Mouse (Mus musculus): ENCODE measurements around the gene Gpat3. TPM values are rescaled to one million over a fixed set of nuclear protein-coding genes. Genes with fewer than 3 reads are reported as not detected.
A peak's percentile ranks its signal among the peaks of the same experiment; 100 is the strongest.

The Gpat3 gene
- polyA plus RNA-seq, 1 experiment from 2014 or later = 0.36 TPM

DNA sequence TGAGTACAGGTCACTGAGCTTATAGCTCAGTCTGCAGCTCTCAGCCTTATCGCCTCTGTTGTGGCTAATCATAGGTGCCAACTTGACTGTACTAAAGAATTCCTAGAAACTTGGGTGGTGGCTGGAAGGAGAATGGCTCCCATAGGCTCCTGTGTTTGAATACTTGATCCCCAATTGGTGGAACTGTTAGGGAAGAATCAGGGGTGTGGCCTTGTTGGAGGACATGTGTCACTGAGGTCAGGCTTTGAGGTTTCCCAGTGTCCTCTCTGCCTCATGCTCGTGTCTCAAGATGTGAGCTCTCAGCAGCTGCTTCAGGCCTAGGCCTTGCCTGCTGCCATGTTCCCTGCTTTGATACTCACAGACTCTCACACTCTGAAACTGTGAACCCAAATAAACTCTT lies 11.7 kb upstream of the Gpat3 start:
- no peak for ATAC-seq (replicated peaks)
- Histone ChIP-seq H3K9ac (no peak overlapping the region), H3K27ac (no peak overlapping the region), H3K27me3 (replicated peaks) (no peaks in the 10 kb centered on the region), H3K4me2 (no peak overlapping the region), H3K4me3 (no peak overlapping the region), H3K36me3 (replicated peaks) (no peaks in the 10 kb centered on the region), H3K4me1 (no peaks in the 10 kb centered on the region), H3K9me3 (no peaks in the 10 kb centered on the region)
- WGBS = 86% methylated on average over 2 of the region's 2 CpGs

DNA sequence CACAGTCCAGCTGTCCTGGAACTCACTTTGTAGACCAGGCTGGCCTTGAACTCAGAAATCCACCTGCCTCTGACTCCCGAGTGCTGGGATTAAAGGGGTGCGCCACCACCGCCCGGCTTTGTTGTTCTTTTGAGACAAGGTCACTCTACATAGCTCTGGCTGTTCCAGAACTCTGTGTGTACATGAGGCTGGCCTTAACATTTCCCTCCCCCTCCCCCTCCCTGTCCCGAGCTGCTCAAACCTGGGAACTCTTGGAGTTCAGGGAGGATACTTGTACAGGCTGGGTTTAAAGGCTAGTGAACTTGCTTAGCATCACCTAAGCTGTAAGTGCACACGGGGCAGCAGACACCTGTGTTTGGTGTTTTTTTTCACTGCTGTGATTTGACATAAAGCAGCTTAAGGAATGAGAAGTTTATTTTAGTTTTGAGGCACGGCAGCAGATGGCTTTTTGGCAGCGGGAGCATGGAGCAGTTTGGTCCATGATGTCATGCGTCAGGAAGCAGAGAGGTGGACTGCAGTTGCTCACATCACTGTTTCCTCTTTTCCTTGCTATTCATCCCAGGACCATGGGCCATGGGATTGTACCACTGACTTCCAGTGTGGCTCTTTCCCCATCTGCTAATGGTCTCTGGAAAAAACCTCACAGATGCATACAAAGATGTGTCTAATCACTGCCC lies 9.5 kb upstream of the Gpat3 start:
- Histone ChIP-seq H3K4me2 (no peak overlapping the region), H3K4me1 (no peaks in the 10 kb centered on the region), H3K36me3 (replicated peaks) (no peaks in the 10 kb centered on the region), H3K27ac (no peak overlapping the region), H3K9ac (no peak overlapping the region), H3K9me3 (no peaks in the 10 kb centered on the region), H3K27me3 (replicated peaks) (no peaks in the 10 kb centered on the region), H3K4me3 (no peak overlapping the region)
- no peak for ATAC-seq (replicated peaks)
- WGBS = 71% methylated on average over 9 of the region's 9 CpGs

DNA sequence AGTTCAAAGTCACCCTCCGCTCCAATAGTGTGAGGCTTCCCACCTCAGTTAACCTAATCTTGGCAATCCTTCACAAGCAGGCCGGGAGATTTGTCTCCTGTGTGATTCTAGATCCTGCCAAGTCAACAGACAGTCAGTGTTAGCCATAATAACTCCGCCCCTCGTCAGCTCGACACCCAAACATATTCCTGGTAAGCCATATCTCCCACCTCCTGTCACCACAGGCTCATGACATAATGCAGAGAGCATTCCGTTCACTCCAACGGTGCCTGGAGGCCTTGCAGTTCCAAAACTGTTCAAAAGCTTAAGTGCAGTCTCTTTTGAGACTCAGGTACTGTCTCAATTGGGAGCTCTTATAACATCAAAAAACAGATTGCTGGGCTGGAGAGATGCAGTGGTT lies 7.6 kb upstream of the Gpat3 start:
- Histone ChIP-seq H3K4me3 (no peak overlapping the region), H3K27me3 (replicated peaks) (0 out of 2 replicates have a peak, but pooled peaks cover under 1% of the 10 kb centered on the region), H3K4me2 (no peak overlapping the region), H3K36me3 (replicated peaks) (no peaks in the 10 kb centered on the region), H3K9me3 (0 out of 2 replicates have a peak, but pooled peaks cover 5% of the 10 kb centered on the region), H3K4me1 (no peaks in the 10 kb centered on the region), H3K9ac (no peak overlapping the region), H3K27ac (no peak overlapping the region)
- 92% methylated on average over 7 of the region's 7 CpGs for WGBS
- ATAC-seq (replicated peaks) = no peak

DNA sequence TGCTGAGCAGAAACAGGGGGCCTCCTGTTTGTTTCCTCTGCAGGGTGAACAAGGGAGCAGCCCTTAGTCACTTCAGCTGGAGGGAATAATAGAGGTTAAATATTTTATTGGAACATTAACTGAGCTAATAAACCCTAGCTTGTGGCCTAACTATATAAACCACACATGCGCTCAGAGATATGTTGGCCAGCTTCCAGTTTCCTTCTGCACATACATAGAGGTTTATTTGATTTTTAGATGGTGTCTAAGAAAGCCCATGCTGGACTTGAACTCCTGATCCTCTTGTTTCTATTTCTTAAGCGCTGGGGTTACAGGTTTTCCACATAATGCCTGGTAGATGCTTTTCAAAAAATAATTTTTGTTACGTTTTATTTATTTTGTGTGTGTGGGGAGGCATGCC lies 1.0 kb upstream of the Gpat3 start:
- 0 out of 2 replicates have a peak, but pooled peaks cover 5% of the 10 kb centered on the region for H3K9me3 ChIP-seq
- H3K36me3 ChIP-seq (replicated peaks) = no peaks in the 10 kb centered on the region
- no peak overlapping the region for H3K4me3 ChIP-seq
- ATAC-seq (replicated peaks) = no peak
- 51% methylated on average over 3 of the region's 3 CpGs for WGBS
- peaks cover 43% of the 10 kb centered on the region for H3K27me3 ChIP-seq (replicated peaks)
- peaks cover 19% of the 10 kb centered on the region for H3K4me1 ChIP-seq
- H3K27ac ChIP-seq = no peak overlapping the region
- no peak overlapping the region for H3K9ac ChIP-seq
- no peak overlapping the region for H3K4me2 ChIP-seq

DNA sequence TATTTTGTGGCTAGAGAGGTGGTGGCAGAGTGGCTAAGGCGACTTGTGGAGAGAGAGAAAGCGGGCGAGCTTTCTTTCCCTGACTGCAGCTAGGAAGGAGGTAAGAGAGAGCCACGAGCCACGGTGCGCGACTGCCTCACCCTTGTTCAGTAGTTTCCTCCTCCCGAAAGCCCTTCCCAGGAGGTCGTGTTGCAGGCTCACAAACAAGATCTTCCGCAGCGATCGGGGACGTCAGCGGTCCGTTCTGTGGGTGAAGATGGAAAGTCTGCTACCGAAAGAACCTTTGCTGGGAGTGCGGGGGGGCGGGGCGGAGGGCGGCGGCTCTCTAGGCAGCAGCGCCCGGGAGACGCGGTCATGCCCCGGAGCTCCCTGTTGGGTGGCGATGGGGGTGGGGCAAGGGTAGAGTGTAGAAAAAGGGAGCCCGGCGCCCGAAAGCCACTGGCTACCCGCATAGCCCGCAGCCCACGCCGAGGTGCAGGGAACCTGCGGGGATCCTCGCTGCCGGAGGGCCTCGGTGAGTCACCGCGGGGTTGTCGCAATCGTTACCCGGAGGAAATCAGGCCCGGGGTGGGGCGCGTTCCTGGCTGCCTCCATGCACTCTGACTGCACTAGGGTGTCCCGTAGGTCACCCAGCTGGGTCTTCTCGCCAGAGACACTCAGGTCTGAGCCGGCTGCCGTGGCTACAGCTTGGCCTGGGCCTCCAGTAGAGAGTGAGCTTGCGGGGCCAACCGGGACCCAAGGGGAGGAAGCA lies 510 bp downstream of the Gpat3 start:
- Histone ChIP-seq H3K4me3 (peak overlapping the region; percentile 53), H3K36me3 (replicated peaks) (no peaks in the 10 kb centered on the region), H3K4me1 (peaks cover 19% of the 10 kb centered on the region), H3K4me2 (peak overlapping the region; percentile 99), H3K27me3 (replicated peaks) (peaks cover 43% of the 10 kb centered on the region), H3K9me3 (0 out of 2 replicates have a peak, but pooled peaks cover 5% of the 10 kb centered on the region), H3K9ac (peak overlapping the region; percentile 41), H3K27ac (no peak overlapping the region)
- peak; percentile 80 for ATAC-seq (replicated peaks)
- WGBS = under 1% methylated on average over 52 of the region's 52 CpGs

DNA sequence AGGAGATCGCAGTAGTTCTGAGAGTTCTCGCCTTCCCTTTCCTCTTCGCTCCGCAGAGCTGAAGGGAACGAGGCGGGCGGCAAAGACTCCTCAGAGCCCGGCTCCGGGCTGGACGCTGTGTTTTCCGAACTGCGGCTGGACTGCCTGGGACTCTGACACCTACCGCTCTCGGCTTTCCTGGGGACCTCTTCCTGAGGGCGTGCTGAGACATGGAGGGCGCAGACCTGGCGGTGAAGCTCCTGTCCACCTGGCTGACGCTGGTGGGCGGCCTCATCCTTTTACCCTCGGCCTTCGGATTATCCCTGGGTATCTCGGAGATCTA lies 1.0 kb downstream of the Gpat3 start:
- peak overlapping the region; percentile 41 for H3K9ac ChIP-seq
- no peaks in the 10 kb centered on the region for H3K36me3 ChIP-seq (replicated peaks)
- H3K4me1 ChIP-seq = peaks cover 19% of the 10 kb centered on the region
- H3K27me3 ChIP-seq (replicated peaks) = peaks cover 43% of the 10 kb centered on the region
- H3K4me3 ChIP-seq = peak overlapping the region; percentile 53
- H3K4me2 ChIP-seq = peak overlapping the region; percentile 99
- H3K27ac ChIP-seq = no peak overlapping the region
- peak; percentile 42; the same call in 1 of the 2 replicates for ATAC-seq (replicated peaks)
- H3K9me3 ChIP-seq = 0 out of 2 replicates have a peak, but pooled peaks cover 5% of the 10 kb centered on the region
- 1% methylated on average over 22 of the region's 22 CpGs for WGBS

DNA sequence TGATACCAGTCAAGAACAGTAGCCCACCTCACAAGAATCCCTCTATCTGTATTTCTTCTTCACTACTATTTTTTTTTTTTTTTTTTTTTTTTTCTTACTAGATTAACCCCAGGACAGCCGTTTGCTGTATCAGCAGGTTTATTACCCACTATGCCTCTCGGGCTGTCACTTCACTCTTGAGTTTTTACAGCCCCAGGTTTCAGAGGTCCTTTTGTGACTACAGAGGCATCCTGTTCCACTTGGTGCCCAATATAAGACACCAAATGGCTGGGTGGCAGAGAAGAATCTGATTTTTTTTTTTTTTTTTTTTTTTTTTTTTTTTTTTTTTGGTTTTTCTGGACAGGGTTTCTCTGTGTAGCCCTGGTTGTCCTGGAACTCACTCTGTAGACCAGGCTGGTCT lies 1.6 kb downstream of the Gpat3 start:
- no peak for ATAC-seq (replicated peaks)
- 15% methylated on average over 2 of the region's 2 CpGs for WGBS
- peak overlapping the region; percentile 99 for H3K4me2 ChIP-seq
- H3K27ac ChIP-seq = no peak overlapping the region
- H3K9me3 ChIP-seq = 0 out of 2 replicates have a peak, but pooled peaks cover 3% of the 10 kb centered on the region
- H3K27me3 ChIP-seq (replicated peaks) = peaks cover 43% of the 10 kb centered on the region
- H3K4me3 ChIP-seq = peak overlapping the region; percentile 53
- no peak overlapping the region for H3K9ac ChIP-seq
- H3K36me3 ChIP-seq (replicated peaks) = no peaks in the 10 kb centered on the region
- H3K4me1 ChIP-seq = peaks cover 19% of the 10 kb centered on the region

DNA sequence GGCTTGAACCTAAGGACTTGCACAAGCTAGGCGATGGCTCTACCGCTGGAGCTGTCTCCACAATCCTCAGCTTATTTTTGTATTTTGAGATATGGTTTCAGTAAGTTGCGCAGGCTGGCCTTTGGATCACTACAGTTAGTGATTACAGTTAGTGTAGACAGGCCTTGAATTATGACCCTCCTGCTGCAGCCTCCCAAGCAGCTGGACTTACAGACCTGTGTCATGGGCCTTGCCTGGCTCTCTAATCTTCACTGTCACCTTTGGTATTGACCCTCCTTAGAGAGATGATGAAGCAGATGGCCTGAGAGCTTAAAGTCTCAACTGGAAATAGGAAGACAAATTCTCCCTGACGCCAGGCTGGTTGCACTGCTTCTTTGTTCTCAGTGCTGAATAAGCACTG lies 8.4 kb downstream of the Gpat3 start:
- H3K4me3 ChIP-seq = no peak overlapping the region
- WGBS = 83% methylated on average over 4 of the region's 4 CpGs
- ATAC-seq (replicated peaks) = no peak
- no peaks in the 10 kb centered on the region for H3K27me3 ChIP-seq (replicated peaks)
- no peak overlapping the region for H3K27ac ChIP-seq
- no peak overlapping the region for H3K4me2 ChIP-seq
- no peak overlapping the region for H3K9ac ChIP-seq
- H3K9me3 ChIP-seq = no peaks in the 10 kb centered on the region
- no peaks in the 10 kb centered on the region for H3K36me3 ChIP-seq (replicated peaks)
- no peaks in the 10 kb centered on the region for H3K4me1 ChIP-seq

DNA sequence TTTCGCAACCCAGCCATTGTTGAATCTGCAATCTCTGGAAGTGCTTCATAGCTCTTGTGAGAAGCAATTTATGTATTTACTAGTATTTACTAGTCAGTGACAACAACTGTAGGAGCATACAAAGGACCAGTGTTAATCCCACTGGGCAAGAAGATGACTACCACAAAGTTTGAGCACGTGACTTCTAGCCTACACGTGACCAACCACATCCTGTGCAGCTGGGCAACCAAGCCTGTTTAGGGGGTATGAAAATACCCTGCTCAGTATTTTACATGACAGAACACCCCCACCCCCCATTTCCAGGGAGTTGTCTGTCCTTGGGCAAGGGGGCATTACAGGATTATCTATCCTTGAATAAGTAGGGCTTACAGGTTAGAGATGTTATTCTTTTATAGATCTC lies 11.0 kb downstream of the Gpat3 start:
- no peaks in the 10 kb centered on the region for H3K27me3 ChIP-seq (replicated peaks)
- H3K9ac ChIP-seq = no peak overlapping the region
- no peak overlapping the region for H3K4me3 ChIP-seq
- 81% methylated on average over 3 of the region's 3 CpGs for WGBS
- no peak for ATAC-seq (replicated peaks)
- H3K4me1 ChIP-seq = no peaks in the 10 kb centered on the region
- no peak overlapping the region for H3K27ac ChIP-seq
- H3K9me3 ChIP-seq = no peaks in the 10 kb centered on the region
- no peak overlapping the region for H3K4me2 ChIP-seq
- no peaks in the 10 kb centered on the region for H3K36me3 ChIP-seq (replicated peaks)

DNA sequence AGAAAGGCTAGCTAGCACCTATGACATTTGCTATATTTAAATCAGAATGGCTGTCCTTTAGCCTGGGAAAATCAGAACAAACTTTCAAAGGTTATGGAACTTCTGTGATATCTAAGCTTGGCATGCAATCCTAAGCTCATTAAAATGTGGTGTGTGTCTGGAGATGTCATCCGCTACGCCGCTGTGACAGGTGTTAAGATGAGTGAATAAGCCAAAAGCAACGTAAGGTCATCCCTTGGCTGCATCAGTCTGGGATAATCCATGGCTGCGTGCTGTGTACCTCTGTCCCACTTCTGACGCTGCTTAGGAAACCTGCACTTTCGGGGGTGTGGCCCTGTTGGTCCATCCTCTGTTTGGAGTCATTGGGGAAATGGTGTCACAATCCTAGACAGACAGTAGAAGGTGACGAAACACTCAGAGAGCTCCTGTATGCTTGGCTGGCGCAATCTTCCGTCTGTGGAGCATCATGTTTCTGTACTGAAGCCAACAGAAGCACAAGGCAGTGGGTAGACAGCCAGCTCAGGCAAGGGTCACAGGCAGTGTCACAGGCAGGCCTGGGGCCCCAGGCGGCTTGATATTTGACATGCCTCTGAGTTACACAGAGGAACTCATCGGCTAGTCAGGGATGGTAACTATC lies 15.0 kb downstream of the Gpat3 start:
- no peaks in the 10 kb centered on the region for H3K4me1 ChIP-seq
- 83% methylated on average over 12 of the region's 12 CpGs for WGBS

DNA sequence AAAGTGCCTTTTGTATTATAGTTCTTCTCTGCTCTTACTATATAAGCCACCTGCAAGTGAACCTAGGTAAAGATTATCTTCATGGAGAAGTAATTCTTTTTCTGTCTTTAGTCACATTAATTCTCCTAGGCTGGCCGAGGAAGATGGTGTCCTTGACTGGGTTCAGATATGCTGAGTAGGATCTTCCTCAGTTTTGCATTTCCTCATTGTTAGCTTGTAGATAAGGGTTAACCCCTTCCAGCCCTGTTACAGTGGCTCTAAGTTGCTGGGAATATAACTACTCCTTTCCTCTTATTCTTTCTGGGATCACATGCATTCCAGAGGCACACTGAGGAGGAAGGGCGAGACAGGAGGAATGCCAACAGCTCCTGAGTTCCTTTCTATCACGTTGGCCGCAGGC lies 15.6 kb downstream of the Gpat3 start:
- ATAC-seq (replicated peaks) = no peak
- H3K4me3 ChIP-seq = no peak overlapping the region
- H3K4me1 ChIP-seq = no peaks in the 10 kb centered on the region
- no peak overlapping the region for H3K27ac ChIP-seq
- no peak overlapping the region for H3K9ac ChIP-seq
- no peaks in the 10 kb centered on the region for H3K27me3 ChIP-seq (replicated peaks)
- H3K36me3 ChIP-seq (replicated peaks) = no peaks in the 10 kb centered on the region
- H3K9me3 ChIP-seq = no peaks in the 10 kb centered on the region
- H3K4me2 ChIP-seq = no peak overlapping the region
- WGBS = 76% methylated on average over 4 of the region's 4 CpGs

More for the DNA sequence above, 15.0 kb downstream of the Gpat3 start:
- no peaks in the 10 kb centered on the region for H3K36me3 ChIP-seq (replicated peaks)
- no peak overlapping the region for H3K27ac ChIP-seq
- H3K27me3 ChIP-seq (replicated peaks) = no peaks in the 10 kb centered on the region
- no peaks in the 10 kb centered on the region for H3K9me3 ChIP-seq
- no peak overlapping the region for H3K4me3 ChIP-seq
- H3K4me2 ChIP-seq = no peak overlapping the region
- no peak for ATAC-seq (replicated peaks)
- H3K9ac ChIP-seq = no peak overlapping the region

DNA sequence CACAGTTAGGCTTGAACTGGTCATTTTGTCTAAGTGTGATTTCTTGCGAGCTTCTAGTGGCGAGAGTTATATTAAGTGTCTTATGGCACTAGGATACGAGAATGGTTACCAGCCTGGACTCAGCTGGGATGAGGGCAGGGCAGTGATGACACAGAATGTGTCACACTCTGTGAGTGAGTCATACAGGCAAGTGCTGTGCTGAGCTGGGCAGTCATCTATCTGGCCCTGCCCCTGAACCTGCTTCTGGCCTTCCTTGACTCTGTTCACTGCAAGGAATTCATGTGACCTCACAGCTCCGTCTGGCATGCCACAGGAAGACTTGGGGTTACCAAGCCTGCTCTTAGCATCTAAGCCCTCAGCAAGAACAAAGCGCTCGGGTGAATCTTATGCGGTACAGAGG lies 16.3 kb downstream of the Gpat3 start:
- no peaks in the 10 kb centered on the region for H3K4me1 ChIP-seq
- ATAC-seq (replicated peaks) = no peak
- no peak overlapping the region for H3K4me3 ChIP-seq
- no peak overlapping the region for H3K4me2 ChIP-seq
- H3K9me3 ChIP-seq = no peaks in the 10 kb centered on the region
- H3K9ac ChIP-seq = no peak overlapping the region
- no peaks in the 10 kb centered on the region for H3K27me3 ChIP-seq (replicated peaks)
- H3K27ac ChIP-seq = no peak overlapping the region
- no peaks in the 10 kb centered on the region for H3K36me3 ChIP-seq (replicated peaks)
- WGBS = 85% methylated on average over 7 of the region's 7 CpGs
